Mouse (Mus musculus) limb, embryonic 11.5 days (tissue): ENCODE results near the gene Scarf2. TPM values are rescaled to one million over a fixed set of nuclear protein-coding genes. Genes with fewer than 3 reads are reported as not detected.

ENCODE experiments used
- ATAC-seq: fragments of 200-750 bp; cut with Nextera tagmentation; 2 replicates; pipeline ENCODE4 v1.8.0; 2017; ENCODE audit warnings: low read depth; ENCODE audit not compliant: insufficient number of reproducible peaks, low FRiP score, low TSS enrichment
- DNase-seq: peaks from one replicate; pipeline ENCODE4 v3.0.0-alpha.2; 2015; ENCODE audit warnings: low spot score
- H3K27ac ChIP-seq: fragments of 300-500 bp; sonication (generic); replicated peaks from 2 replicates; pipeline ENCODE4 v1.5.1; 2014; ENCODE audit warnings: low read depth, mild to moderate bottlenecking, low read length
- H3K27me3 ChIP-seq: fragments of 300-500 bp; sonication (generic); 2 replicates; pipeline ENCODE4 v1.6.1; 2014; ENCODE audit warnings: mild to moderate bottlenecking, low read length, mixed read lengths; ENCODE audit not compliant: control insufficient read depth, insufficient read depth
- H3K36me3 ChIP-seq: fragments of 300-500 bp; sonication (generic); 2 replicates; pipeline ENCODE4 v1.6.1; 2014; ENCODE audit warnings: mild to moderate bottlenecking, low read length, moderate library complexity, mixed read lengths; ENCODE audit not compliant: control insufficient read depth, insufficient read depth
- H3K4me1 ChIP-seq: fragments of 300-500 bp; sonication (generic); 2 replicates; pipeline ENCODE4 v1.6.1; 2014; ENCODE audit warnings: low read length, mixed read lengths; ENCODE audit not compliant: control insufficient read depth, insufficient read depth
- H3K4me2 ChIP-seq: fragments of 300-500 bp; sonication (generic); 2 replicates; pipeline ENCODE4 v1.6.1; 2014; ENCODE audit warnings: low read depth, mild to moderate bottlenecking, moderate library complexity; ENCODE audit not compliant: severe bottlenecking
- H3K4me3 ChIP-seq: fragments of 300-500 bp; sonication (generic); 2 replicates; pipeline ENCODE4 v1.5.1; 2014; ENCODE audit warnings: low read depth, low read length
- H3K9ac ChIP-seq: fragments of 300-500 bp; sonication (generic); 2 replicates; pipeline ENCODE4 v1.6.1; 2014; ENCODE audit warnings: mild to moderate bottlenecking, low read length
- H3K9me3 ChIP-seq: fragments of 300-500 bp; sonication (generic); 2 replicates; pipeline ENCODE4 v1.6.1; 2016; ENCODE audit warnings: low read length; ENCODE audit not compliant: control insufficient read depth
- WGBS: fragments of 180-500 bp; shearing (Covaris S2); extraction: QIAGEN DNeasy Blood & Tissue Kit; methylation state at CpG from one replicate; pipeline ENCODE4 v1.1.7; 2014; 5-methylcytosine and 5-hydroxymethylcytosine counted together
- polyA plus RNA-seq: library from polyadenylated mRNA; unstranded; fragments of >200 nt; fragmentation: Nextera tagmentation; extraction: Ambion mirVana; gene quantifications from 2 replicates; pipeline ENCODE4 v1.2.1, GENCODE M21; 2014

Scarf2 gene
- polyA plus RNA-seq, 1 experiment from 2014 or later = 23.4 TPM

GRCm38 (mm10) chr16:17853263-17853662, 56.2 kb downstream of the Scarf2 start:
- H3K4me2 ChIP-seq = no peak overlapping the region
- no peaks in the 10 kb centered on the region for H3K9me3 ChIP-seq
- H3K27me3 ChIP-seq = no peaks in the 10 kb centered on the region
- WGBS = 86% methylated on average over 2 of the region's 2 CpGs
- H3K9ac ChIP-seq = no peak overlapping the region
- no peak overlapping the region for H3K4me3 ChIP-seq
- no peaks in the 10 kb centered on the region for H3K4me1 ChIP-seq
- peaks cover 27% of the 10 kb centered on the region for H3K36me3 ChIP-seq
- ATAC-seq = no peak
- no peak overlapping the region for H3K27ac ChIP-seq
- DNase-seq = no peak

- Histone ChIP-seq H3K9ac (no peak overlapping the region), H3K36me3 (peaks cover 23% of the 10 kb centered on the region), H3K9me3 (no peaks in the 10 kb centered on the region), H3K4me3 (no peak overlapping the region), H3K27me3 (no peaks in the 10 kb centered on the region), H3K4me1 (no peaks in the 10 kb centered on the region), H3K4me2 (no peak overlapping the region), H3K27ac (no peak overlapping the region)
- DNase-seq (no peak), ATAC-seq (no peak)
- WGBS = 94% methylated on average over 7 of the region's 7 CpGs
These were observed 60.1 kb downstream of the Scarf2 start for GRCm38 (mm10) chr16:17857157-17857556.

Other genes starting within 250 kb of the Scarf2 start
- 0.20 TPM in 1 of 2 replicates, not detected in the other for gene Lrrc74b, start 236.0 kb upstream of the Scarf2 start, polyA plus RNA-seq
- gene P2rx6, start 235.4 kb upstream of the Scarf2 start, polyA plus RNA-seq = 0.27 and 0.47 TPM in 2 replicates
- gene Slc7a4, start 214.1 kb upstream of the Scarf2 start, polyA plus RNA-seq = 1.1 and 1.8 TPM in 2 replicates
- gene Smpd4, start 177.9 kb upstream of the Scarf2 start, polyA plus RNA-seq = 67.9 and 71.1 TPM in 2 replicates
- gene Ccdc74a, start 150.8 kb upstream of the Scarf2 start, polyA plus RNA-seq = 5.7 TPM in 2 replicates
- 42.2 and 45.5 TPM in 2 replicates for gene Med15, start 64.4 kb upstream of the Scarf2 start, polyA plus RNA-seq
- gene Klhl22, start 37.7 kb upstream of the Scarf2 start, polyA plus RNA-seq = 68.2 and 68.7 TPM in 2 replicates
- 0.73 and 0.77 TPM in 2 replicates for gene B830017H08Rik, start 35.8 kb downstream of the Scarf2 start, polyA plus RNA-seq
- gene Car15, start 41.1 kb downstream of the Scarf2 start, polyA plus RNA-seq = 3.0 and 3.2 TPM in 2 replicates
- gene Gm20518, start 94.4 kb downstream of the Scarf2 start, polyA plus RNA-seq = 0.48 TPM in 1 of 2 replicates, not detected in the other
- gene Tssk1, start 96.9 kb downstream of the Scarf2 start, polyA plus RNA-seq = not detected in 2 replicates
- 92.5 and 94.0 TPM in 2 replicates for gene Dgcr2, start 101.3 kb downstream of the Scarf2 start, polyA plus RNA-seq
- gene Tssk2, start 101.4 kb downstream of the Scarf2 start, polyA plus RNA-seq = not detected in 2 replicates
- gene Ess2, start 114.1 kb downstream of the Scarf2 start, polyA plus RNA-seq = 42.2 and 50.2 TPM in 2 replicates
- not detected in 2 replicates for gene Gsc2, start 117.8 kb downstream of the Scarf2 start, polyA plus RNA-seq
- 74.4 and 74.5 TPM in 2 replicates for gene Slc25a1, start 130.9 kb downstream of the Scarf2 start, polyA plus RNA-seq
- not detected in 2 replicates for gene Vpreb2, start 183.1 kb downstream of the Scarf2 start, polyA plus RNA-seq